Comparison of ENCODE assay signal across 8 mouse cellular contexts in genomic region chr8:70629574-70630531, GRCm38 (mm10). TPM values are rescaled to one million over a fixed set of nuclear protein-coding genes. Genes with fewer than 3 reads are reported as not detected.
DNase-seq lines count a peak whose midpoint lies in the region; ATAC-seq and TF ChIP-seq lines count a peak whose summit lies in the region.

No protein-coding gene starts in this region.

- no peak for TF ChIP-seq POLR2A in ES-Bruce4 (IDR thresholded peaks at IDR 0.05; ENCODE audit: insufficient read depth, low read length)
- TF ChIP-seq POLR2A in testis, adult 2 months (IDR thresholded peaks at IDR 0.05; ENCODE audit: control insufficient read depth, low read depth, low read length), result peak; percentile 52; the same call in 1 of the 2 replicates

- H3K4me3 ChIP-seq in ES-Bruce4 (ENCODE audit: low read depth, low read length), result peak overlapping the region; percentile 62
- peak overlapping the region; percentile 40 for H3K4me3 ChIP-seq in forebrain, embryonic 14.5 days (ENCODE audit: low read depth, low read length)
- peak overlapping the region; percentile 38 for H3K4me3 ChIP-seq in neural tube, embryonic 14.5 days (ENCODE audit: low read depth, low read length)
- H3K4me3 ChIP-seq in testis, adult 2 months (ENCODE audit: control insufficient read depth, low read depth, low read length), result peak overlapping the region; percentile 91

- peak overlapping the region; percentile 69 for H3K9ac ChIP-seq in ES-Bruce4 (ENCODE audit: low read depth, poor library complexity, severe bottlenecking)
- H3K9ac ChIP-seq in forebrain, embryonic 14.5 days (ENCODE audit: low read length), result peak overlapping the region; percentile 61
- peak overlapping the region; percentile 59; the same call in 1 of the 2 replicates for H3K9ac ChIP-seq in neural tube, embryonic 14.5 days (replicated peaks; ENCODE audit: low read depth, low read length)

- H3K9me3 ChIP-seq in ES-Bruce4 (replicated peaks; ENCODE audit: control insufficient read depth, insufficient read depth, low read length, poor library complexity, severe bottlenecking), result 0 out of 2 replicates have a peak, but pooled peaks cover under 1% of the 10 kb centered on the region
- H3K9me3 ChIP-seq in forebrain, embryonic 14.5 days (replicated peaks; ENCODE audit: control insufficient read depth, low read length), result no peaks in the 10 kb centered on the region
- no peaks in the 10 kb centered on the region for H3K9me3 ChIP-seq in neural tube, embryonic 14.5 days (ENCODE audit: control insufficient read depth, low read length)

- H3K4me1 ChIP-seq in ES-Bruce4 (ENCODE audit: control insufficient read depth, insufficient read depth, low read length), result peaks cover 4% of the 10 kb centered on the region
- peaks cover 3% of the 10 kb centered on the region; the same call in 1 of the 2 replicates for H3K4me1 ChIP-seq in forebrain, embryonic 14.5 days (ENCODE audit: control insufficient read depth, insufficient read depth, low read length)
- 0 out of 2 replicates have a peak, but pooled peaks cover 9% of the 10 kb centered on the region for H3K4me1 ChIP-seq in neural tube, embryonic 14.5 days (ENCODE audit: control insufficient read depth, insufficient read depth, low read length)
- peaks cover 18% of the 10 kb centered on the region for H3K4me1 ChIP-seq in testis, adult 2 months (ENCODE audit: control insufficient read depth, insufficient read depth, low read length)

- ATAC-seq in forebrain, embryonic 14.5 days, result peak; percentile 94
- peak; percentile 93 for ATAC-seq in neural tube, embryonic 14.5 days (ENCODE audit: low read depth)

- no peaks in the 10 kb centered on the region for H3K36me3 ChIP-seq in ES-Bruce4 (ENCODE audit: control insufficient read depth, insufficient read depth, low read length, poor library complexity, severe bottlenecking)
- H3K36me3 ChIP-seq in forebrain, embryonic 14.5 days (ENCODE audit: control insufficient read depth, insufficient read depth, low read length), result no peaks in the 10 kb centered on the region
- H3K36me3 ChIP-seq in neural tube, embryonic 14.5 days (ENCODE audit: control insufficient read depth, insufficient read depth, low read length), result no peaks in the 10 kb centered on the region
- no peaks in the 10 kb centered on the region for H3K36me3 ChIP-seq in testis, adult 2 months (ENCODE audit: control insufficient read depth, insufficient read depth, low read length)

- peak; percentile 92 for DNase-seq in cerebellum, adult 11 months
- DNase-seq in forebrain, embryonic 14.5 days (ENCODE audit: low spot score), result peak; percentile 92
- peak; percentile 90 to 92 for DNase-seq in heart, postnatal 14 days
- DNase-seq in layer of hippocampus, adult 18-20 months (ENCODE audit: low spot score in 2 of 2), result peak; percentile 90 to 95
- DNase-seq in lung, adult 18-20 months, result peak; percentile 85 to 87

- peak; percentile 64; the same call in 1 of the 2 replicates for TF ChIP-seq EP300 in ES-Bruce4 (IDR thresholded peaks at IDR 0.05; ENCODE audit: insufficient read depth, low read depth, low read length)

- H3K4me2 ChIP-seq in forebrain, embryonic 14.5 days (ENCODE audit: low read length), result peak overlapping the region; percentile 59
- H3K4me2 ChIP-seq in neural tube, embryonic 14.5 days (ENCODE audit: low read depth, low read length), result peak overlapping the region; percentile 61

- TF ChIP-seq CTCF in ES-Bruce4 (IDR thresholded peaks at IDR 0.05; ENCODE audit: low read depth, low read length), result peak; percentile 100
- TF ChIP-seq CTCF in testis, adult 2 months (IDR thresholded peaks at IDR 0.05; ENCODE audit: control insufficient read depth, insufficient read depth, insufficient replicate concordance, low read depth, low read length), result peak; percentile 100

- intact Hi-C loops in heart, postnatal 14 days (cut with DNase I), result loop anchor here (1.0 to 5.0 kb wide), 3 partner anchors 18 to 72 kb away; partner anchors contain the start of gene Iqcn

- H3K27ac ChIP-seq in ES-Bruce4 (ENCODE audit: insufficient read depth, low read length), result peak overlapping the region; percentile 82
- H3K27ac ChIP-seq in forebrain, embryonic 14.5 days (ENCODE audit: low read depth, low read length), result peak overlapping the region; percentile 27; the same call in 1 of the 2 replicates
- H3K27ac ChIP-seq in neural tube, embryonic 14.5 days (ENCODE audit: low read depth, low read length), result peak overlapping the region; percentile 74
- peak overlapping the region; percentile 84 for H3K27ac ChIP-seq in testis, adult 2 months (ENCODE audit: control insufficient read depth, insufficient read depth, low read depth, low read length)

- H3K27me3 ChIP-seq in ES-Bruce4 (ENCODE audit: control insufficient read depth, insufficient read depth, low read length, poor library complexity, severe bottlenecking), result no peaks in the 10 kb centered on the region
- peaks cover 8% of the 10 kb centered on the region; the same call in 1 of the 2 replicates for H3K27me3 ChIP-seq in forebrain, embryonic 14.5 days (replicated peaks; ENCODE audit: control insufficient read depth, insufficient read depth, low read length)
- H3K27me3 ChIP-seq in neural tube, embryonic 14.5 days (ENCODE audit: control insufficient read depth, insufficient read depth, low read length), result peaks cover 4% of the 10 kb centered on the region; the same call in 1 of the 2 replicates
- no peaks in the 10 kb centered on the region for H3K27me3 ChIP-seq in testis, adult 2 months (ENCODE audit: control insufficient read depth, insufficient read depth, low read length)

- WGBS in forebrain, embryonic 14.5 days, result 1% methylated on average over 58 of the region's 60 CpGs
- WGBS in neural tube, embryonic 14.5 days, result under 1% methylated on average over 60 of the region's 60 CpGs

RNA-seq across cellular contexts. Expression of gene Gdf15, which starts 2.4 kb away (rescaled TPM):
- polyA plus RNA-seq in ES-Bruce4 (2011; ENCODE audit: insufficient read depth, insufficient read length, low read depth, missing spikeins), result 1.9 and 2.1 TPM in 2 replicates
- polyA plus RNA-seq in forebrain, embryonic 14.5 days (2014; fragmentation: Nextera tagmentation; extraction: Ambion mirVana), result 0.16 and 0.20 TPM in 2 replicates
- total RNA-seq in heart, postnatal 14 days (2021), result 1 to 10 TPM in 1 of 2 experiments, under 1 TPM in 1; 0.41 to 1.6 TPM
- total RNA-seq in layer of hippocampus, adult 18-20 months (2021), result not detected
- 0.54 TPM in 1 of 2 replicates, not detected in the other for polyA plus RNA-seq in neural tube, embryonic 14.5 days (2014; fragmentation: Nextera tagmentation; extraction: Ambion mirVana)
- polyA plus RNA-seq in testis, adult 2 months (2012; rRNA removed), result 1.3 and 1.4 TPM in 2 replicates

RNA-seq across cellular contexts. Expression of gene Lrrc25, which starts 13.9 kb away (rescaled TPM):
- polyA plus RNA-seq in ES-Bruce4 (2011; ENCODE audit: insufficient read depth, insufficient read length, low read depth, missing spikeins), result not detected in 2 replicates
- polyA plus RNA-seq in forebrain, embryonic 14.5 days (2014; fragmentation: Nextera tagmentation; extraction: Ambion mirVana), result 0.89 and 1.9 TPM in 2 replicates
- total RNA-seq in heart, postnatal 14 days (2021), result 1 to 10 TPM; 1.8 to 2.5 TPM
- total RNA-seq in layer of hippocampus, adult 18-20 months (2021), result under 1 TPM; 0.33 to 0.37 TPM
- polyA plus RNA-seq in neural tube, embryonic 14.5 days (2014; fragmentation: Nextera tagmentation; extraction: Ambion mirVana), result 0.20 and 1.8 TPM in 2 replicates
- polyA plus RNA-seq in testis, adult 2 months (2012; rRNA removed), result 1.4 TPM in 2 replicates

RNA-seq across cellular contexts. Expression of gene Ssbp4, which starts 21.2 kb away (rescaled TPM):
- polyA plus RNA-seq in ES-Bruce4 (2011; ENCODE audit: insufficient read depth, insufficient read length, low read depth, missing spikeins), result 49.9 and 50.2 TPM in 2 replicates
- polyA plus RNA-seq in forebrain, embryonic 14.5 days (2014; fragmentation: Nextera tagmentation; extraction: Ambion mirVana), result 135 and 147 TPM in 2 replicates
- 10 to 100 TPM; 39.7 to 46.4 TPM for total RNA-seq in heart, postnatal 14 days (2021)
- total RNA-seq in layer of hippocampus, adult 18-20 months (2021), result 100 to 1,000 TPM; 272 to 279 TPM
- 163 and 240 TPM in 2 replicates for polyA plus RNA-seq in neural tube, embryonic 14.5 days (2014; fragmentation: Nextera tagmentation; extraction: Ambion mirVana)
- 35.6 and 38.9 TPM in 2 replicates for polyA plus RNA-seq in testis, adult 2 months (2012; rRNA removed)

RNA-seq across cellular contexts. Expression of gene Pgpep1, which starts 30.3 kb away (rescaled TPM):
- polyA plus RNA-seq in ES-Bruce4 (2011; ENCODE audit: insufficient read depth, insufficient read length, low read depth, missing spikeins), result 30.2 and 44.4 TPM in 2 replicates
- polyA plus RNA-seq in forebrain, embryonic 14.5 days (2014; fragmentation: Nextera tagmentation; extraction: Ambion mirVana), result 85.7 and 101 TPM in 2 replicates
- total RNA-seq in heart, postnatal 14 days (2021), result 10 to 100 TPM; 38.4 to 46.8 TPM
- total RNA-seq in layer of hippocampus, adult 18-20 months (2021), result 10 to 100 TPM; 20.0 to 23.3 TPM
- 74.5 and 85.2 TPM in 2 replicates for polyA plus RNA-seq in neural tube, embryonic 14.5 days (2014; fragmentation: Nextera tagmentation; extraction: Ambion mirVana)
- 3.7 and 4.9 TPM in 2 replicates for polyA plus RNA-seq in testis, adult 2 months (2012; rRNA removed)

RNA-seq across cellular contexts. Expression of gene Isyna1, which starts 35.7 kb away (rescaled TPM):
- polyA plus RNA-seq in ES-Bruce4 (2011; ENCODE audit: insufficient read depth, insufficient read length, low read depth, missing spikeins), result 61.5 and 72.3 TPM in 2 replicates
- polyA plus RNA-seq in forebrain, embryonic 14.5 days (2014; fragmentation: Nextera tagmentation; extraction: Ambion mirVana), result 59.0 and 75.1 TPM in 2 replicates
- total RNA-seq in heart, postnatal 14 days (2021), result 10 to 100 TPM; 25.8 to 27.7 TPM
- total RNA-seq in layer of hippocampus, adult 18-20 months (2021), result 10 to 100 TPM; 47.3 to 47.7 TPM
- 65.5 and 73.3 TPM in 2 replicates for polyA plus RNA-seq in neural tube, embryonic 14.5 days (2014; fragmentation: Nextera tagmentation; extraction: Ambion mirVana)
- polyA plus RNA-seq in testis, adult 2 months (2012; rRNA removed), result 561 and 588 TPM in 2 replicates

Comparison
In these comparisons a context has a peak if more than half of its experiments do, and no peak if none do; other contexts are left out.
1. Peak in every context shown above with its lines: DNase-seq, ATAC-seq, H3K4me3 ChIP-seq and H3K27ac ChIP-seq.
2. H3K27ac ChIP-seq: peak in every context shown above with its lines; median percentile 84 in testis, adult 2 months; 82 in ES-Bruce4; 74 in neural tube, embryonic 14.5 days; 27 in forebrain, embryonic 14.5 days.
3. H3K4me3 ChIP-seq: peak in every context shown above with its lines; median percentile 91 in testis, adult 2 months; 62 in ES-Bruce4; 40 in forebrain, embryonic 14.5 days; 38 in neural tube, embryonic 14.5 days.